Mouse (Mus musculus): ENCODE data around the gene Wdr83os. TPM values are rescaled to one million over a fixed set of nuclear protein-coding genes. Genes with fewer than 3 reads are reported as not detected.

Gene Wdr83os
- 37.1 and 51.9 TPM in 2 replicates for total RNA-seq (2017)

- no peak for ATAC-seq (replicated peaks in 1 of 2; ENCODE audit: insufficient read depth in 1 of 2, low FRiP score in 2 of 2, low TSS enrichment in 1 of 2, low read depth in 1 of 2, poor library complexity in 2 of 2, severe bottlenecking in 2 of 2)
Measured at GRCm38 (mm10) chr8:85080532-85081215, at the start of gene Wdr83os. Gene Wdr83os, plus strand, starts transcription at chr8:85080740.

GRCm38 (mm10) chr8:85032622-85033311 lies 47.8 kb upstream of the Wdr83os start:
- ATAC-seq (replicated peaks in 1 of 2; ENCODE audit: insufficient read depth in 1 of 2, low FRiP score in 2 of 2, low TSS enrichment in 1 of 2, low read depth in 1 of 2, poor library complexity in 2 of 2, severe bottlenecking in 2 of 2) = no peak

- ATAC-seq (replicated peaks in 1 of 2; ENCODE audit: insufficient read depth in 1 of 2, low FRiP score in 2 of 2, low TSS enrichment in 1 of 2, low read depth in 1 of 2, poor library complexity in 2 of 2, severe bottlenecking in 2 of 2) = no peak
Measured at GRCm38 (mm10) chr8:85033867-85034266, 46.7 kb upstream of the Wdr83os start.

GRCm38 (mm10) chr8:85034764-85035163 lies 45.8 kb upstream of the Wdr83os start:
- peak in 1 of 2 experiments; percentile 38; a peak in 1 of 4 replicates for ATAC-seq (replicated peaks in 1 of 2; ENCODE audit: insufficient read depth in 1 of 2, low FRiP score in 2 of 2, low TSS enrichment in 1 of 2, low read depth in 1 of 2, poor library complexity in 2 of 2, severe bottlenecking in 2 of 2)

GRCm38 (mm10) chr8:85035165-85035727 lies 45.3 kb upstream of the Wdr83os start:
- no peak for ATAC-seq (replicated peaks in 1 of 2; ENCODE audit: insufficient read depth in 1 of 2, low FRiP score in 2 of 2, low TSS enrichment in 1 of 2, low read depth in 1 of 2, poor library complexity in 2 of 2, severe bottlenecking in 2 of 2)

GRCm38 (mm10) chr8:85035728-85036310 lies 44.7 kb upstream of the Wdr83os start:
- ATAC-seq (replicated peaks in 1 of 2; ENCODE audit: insufficient read depth in 1 of 2, low FRiP score in 2 of 2, low TSS enrichment in 1 of 2, low read depth in 1 of 2, poor library complexity in 2 of 2, severe bottlenecking in 2 of 2) = no peak

- ATAC-seq (replicated peaks in 1 of 2; ENCODE audit: insufficient read depth in 1 of 2, low FRiP score in 2 of 2, low TSS enrichment in 1 of 2, low read depth in 1 of 2, poor library complexity in 2 of 2, severe bottlenecking in 2 of 2) = no peak; a peak in 1 of 4 replicates
Measured at GRCm38 (mm10) chr8:85036381-85036717, 44.2 kb upstream of the Wdr83os start.

- peak; percentile 81 to 88 for ATAC-seq (replicated peaks in 1 of 2; ENCODE audit: insufficient read depth in 1 of 2, low FRiP score in 2 of 2, low TSS enrichment in 1 of 2, low read depth in 1 of 2, poor library complexity in 2 of 2, severe bottlenecking in 2 of 2)
Measured at GRCm38 (mm10) chr8:85036718-85037365, 43.7 kb upstream of the Wdr83os start, which contains the start of gene Tnpo2. Gene Tnpo2, plus strand, starts transcription at chr8:85036915.

GRCm38 (mm10) chr8:85037366-85037680 lies 43.2 kb upstream of the Wdr83os start:
- peak in 1 of 2 experiments; percentile 17; a peak in 1 of 4 replicates for ATAC-seq (replicated peaks in 1 of 2; ENCODE audit: insufficient read depth in 1 of 2, low FRiP score in 2 of 2, low TSS enrichment in 1 of 2, low read depth in 1 of 2, poor library complexity in 2 of 2, severe bottlenecking in 2 of 2)

GRCm38 (mm10) chr8:85037681-85038531 lies 42.6 kb upstream of the Wdr83os start:
- ATAC-seq (replicated peaks in 1 of 2; ENCODE audit: insufficient read depth in 1 of 2, low FRiP score in 2 of 2, low TSS enrichment in 1 of 2, low read depth in 1 of 2, poor library complexity in 2 of 2, severe bottlenecking in 2 of 2) = peak; percentile 9 to 15; a peak in 1 of 4 replicates

GRCm38 (mm10) chr8:85043619-85044018 lies 36.9 kb upstream of the Wdr83os start:
- ATAC-seq (replicated peaks in 1 of 2; ENCODE audit: insufficient read depth in 1 of 2, low FRiP score in 2 of 2, low TSS enrichment in 1 of 2, low read depth in 1 of 2, poor library complexity in 2 of 2, severe bottlenecking in 2 of 2) = no peak

- no peak for ATAC-seq (replicated peaks in 1 of 2; ENCODE audit: insufficient read depth in 1 of 2, low FRiP score in 2 of 2, low TSS enrichment in 1 of 2, low read depth in 1 of 2, poor library complexity in 2 of 2, severe bottlenecking in 2 of 2)
Measured at GRCm38 (mm10) chr8:85057367-85057766, 23.2 kb upstream of the Wdr83os start.

- peak; percentile 89 to 96 for ATAC-seq (replicated peaks in 1 of 2; ENCODE audit: insufficient read depth in 1 of 2, low FRiP score in 2 of 2, low TSS enrichment in 1 of 2, low read depth in 1 of 2, poor library complexity in 2 of 2, severe bottlenecking in 2 of 2)
Measured at GRCm38 (mm10) chr8:85059879-85060616, 20.5 kb upstream of the Wdr83os start, which contains the start of gene Fbxw9. Gene Fbxw9, plus strand, starts transcription at chr8:85060055.

- no peak for ATAC-seq (replicated peaks in 1 of 2; ENCODE audit: insufficient read depth in 1 of 2, low FRiP score in 2 of 2, low TSS enrichment in 1 of 2, low read depth in 1 of 2, poor library complexity in 2 of 2, severe bottlenecking in 2 of 2)
Measured at GRCm38 (mm10) chr8:85062603-85063002, 17.9 kb upstream of the Wdr83os start.

- ATAC-seq (replicated peaks in 1 of 2; ENCODE audit: insufficient read depth in 1 of 2, low FRiP score in 2 of 2, low TSS enrichment in 1 of 2, low read depth in 1 of 2, poor library complexity in 2 of 2, severe bottlenecking in 2 of 2) = no peak
Measured at GRCm38 (mm10) chr8:85065213-85065612, 15.3 kb upstream of the Wdr83os start.

- ATAC-seq (replicated peaks in 1 of 2; ENCODE audit: insufficient read depth in 1 of 2, low FRiP score in 2 of 2, low TSS enrichment in 1 of 2, low read depth in 1 of 2, poor library complexity in 2 of 2, severe bottlenecking in 2 of 2) = no peak
Measured at GRCm38 (mm10) chr8:85067155-85067554, 13.4 kb upstream of the Wdr83os start.

Data from hematopoietic stem cell, adult 5-6 weeks (primary cell).